Mouse (Mus musculus): ENCODE measurements around the gene Gm20604. TPM values are rescaled to one million over a fixed set of nuclear protein-coding genes. Genes with fewer than 3 reads are reported as not detected.

The Gm20604 gene
- polyA plus RNA-seq, 1 experiment = 5.0 TPM

DNA sequence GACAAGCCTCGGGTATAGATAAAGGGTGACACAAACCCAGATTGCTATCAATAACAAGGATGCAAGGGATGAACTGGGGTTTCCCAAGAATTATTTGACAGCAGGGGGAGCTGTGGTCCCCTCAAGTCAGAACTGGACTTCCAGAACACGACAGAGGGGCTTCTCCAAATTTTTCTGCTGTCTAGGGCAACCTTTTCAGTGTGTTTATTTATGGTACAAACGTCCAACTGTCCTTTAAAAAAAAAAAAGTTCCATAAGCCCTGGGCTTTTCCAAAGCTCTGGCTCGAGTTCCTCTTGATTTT, 55.4 kb downstream of the Gm20604 start:
- peaks cover 31% of the 10 kb centered on the region for H3K4me1 ChIP-seq (ENCODE audit: control insufficient read depth, insufficient read depth, low read length)
- no peak for TF ChIP-seq POLR2A (IDR thresholded peaks at IDR 0.05; ENCODE audit: borderline replicate concordance, low read depth, low read length)
- TF ChIP-seq CTCF (IDR thresholded peaks at IDR 0.05; ENCODE audit: low read depth, low read length) = no peak
- no peak overlapping the region for H3K27ac ChIP-seq (ENCODE audit: insufficient read depth, low read depth, low read length)
- peak overlapping the region; percentile 29; the same call in 1 of the 2 replicates for H3K4me3 ChIP-seq (ENCODE audit: insufficient read depth, low read length)

DNA sequence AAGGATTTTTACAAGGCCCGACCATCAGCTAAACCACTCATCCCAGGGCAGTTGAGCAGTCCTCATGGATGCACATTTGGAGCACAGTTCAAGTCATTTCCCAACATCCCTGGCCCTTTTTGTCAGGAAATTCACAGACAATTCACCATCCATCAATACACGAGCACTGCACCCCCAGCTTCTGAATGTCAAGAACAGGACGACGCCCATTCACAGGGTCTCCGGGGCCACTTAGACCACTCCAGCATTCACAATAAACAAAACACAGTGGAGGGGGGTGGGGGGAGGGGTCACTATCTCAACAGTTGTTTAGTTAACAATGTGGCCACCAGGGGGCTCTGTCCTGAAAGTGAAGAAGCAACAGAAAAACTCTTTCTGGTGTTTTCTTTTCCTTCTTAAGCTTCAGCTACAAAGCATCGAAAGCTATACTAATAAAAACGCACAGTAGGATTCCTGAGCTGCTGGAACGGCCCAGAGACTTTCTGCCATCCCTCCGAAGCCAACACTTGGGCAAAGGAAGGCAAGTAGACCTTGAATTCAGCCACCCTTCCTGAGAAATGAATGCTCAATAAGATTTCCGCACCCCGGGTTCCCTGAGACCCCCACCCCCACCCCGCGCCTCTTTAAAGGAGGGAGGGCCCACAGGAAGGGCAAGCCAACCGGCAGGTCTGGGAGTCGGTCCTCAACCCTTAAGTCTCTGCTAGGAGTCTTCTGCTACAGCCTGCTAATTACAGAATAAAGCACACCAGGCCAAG, 55.9 kb downstream of the Gm20604 start:
- H3K4me3 ChIP-seq (ENCODE audit: insufficient read depth, low read length) = peak overlapping the region; percentile 29
- 0 out of 2 replicates have a peak, but pooled peaks have one; percentile 9 for TF ChIP-seq CTCF (IDR thresholded peaks at IDR 0.05; ENCODE audit: low read depth, low read length)
- TF ChIP-seq POLR2A (IDR thresholded peaks at IDR 0.05; ENCODE audit: borderline replicate concordance, low read depth, low read length) = no peak
- peaks cover 31% of the 10 kb centered on the region for H3K4me1 ChIP-seq (ENCODE audit: control insufficient read depth, insufficient read depth, low read length)
- H3K27ac ChIP-seq (ENCODE audit: insufficient read depth, low read depth, low read length) = no peak overlapping the region

DNA sequence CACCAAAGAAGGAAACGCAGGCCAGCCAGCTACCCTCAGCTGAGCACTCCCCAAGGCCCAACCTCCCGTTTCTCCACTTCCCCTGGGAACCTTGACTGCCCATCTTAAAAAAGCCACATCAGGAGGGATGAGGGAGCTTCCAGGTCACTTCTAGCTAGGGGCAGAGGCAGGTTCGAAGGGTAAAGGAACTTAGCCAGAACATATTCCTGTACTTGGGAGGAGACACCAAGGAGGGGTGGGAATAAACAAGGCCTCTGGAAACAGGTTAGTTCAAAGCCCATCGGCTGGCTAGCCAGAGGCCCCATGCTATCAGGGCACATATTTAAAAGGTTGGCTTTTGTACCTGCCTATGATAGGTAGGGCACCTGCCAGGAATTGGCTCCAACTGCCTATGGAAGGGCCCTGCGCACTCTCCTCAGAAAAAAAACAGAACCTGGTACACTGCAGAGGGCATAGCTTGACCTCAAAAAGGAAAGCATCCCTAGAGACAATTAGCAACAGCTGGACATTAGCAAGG, 56.7 kb downstream of the Gm20604 start:
- no peak overlapping the region for H3K27ac ChIP-seq (ENCODE audit: insufficient read depth, low read depth, low read length)
- TF ChIP-seq POLR2A (IDR thresholded peaks at IDR 0.05; ENCODE audit: borderline replicate concordance, low read depth, low read length) (no peak), CTCF (IDR thresholded peaks at IDR 0.05; ENCODE audit: low read depth, low read length) (no peak)
- peaks cover 32% of the 10 kb centered on the region for H3K4me1 ChIP-seq (ENCODE audit: control insufficient read depth, insufficient read depth, low read length)
- H3K4me3 ChIP-seq (ENCODE audit: insufficient read depth, low read length) = no peak overlapping the region

DNA sequence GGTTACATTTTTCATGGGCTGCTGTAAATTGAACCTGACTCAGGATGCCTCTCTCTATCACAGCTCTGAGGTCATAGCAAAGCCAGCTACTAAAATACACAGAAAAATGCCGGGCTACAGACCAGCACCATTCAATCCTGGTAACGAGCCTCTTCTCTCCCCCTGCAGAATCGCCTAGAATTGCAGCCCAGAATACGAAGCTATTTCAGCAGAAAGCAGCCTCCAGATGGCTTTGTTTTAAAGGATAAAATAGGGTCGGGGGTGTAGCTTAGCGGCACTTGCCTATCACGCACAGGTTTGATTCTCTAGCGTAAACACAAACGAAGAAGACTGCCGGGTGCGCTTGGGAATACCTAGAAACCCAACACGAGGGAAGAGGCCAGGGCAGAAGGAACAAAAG, 58.0 kb downstream of the Gm20604 start:
- peaks cover 35% of the 10 kb centered on the region for H3K4me1 ChIP-seq (ENCODE audit: control insufficient read depth, insufficient read depth, low read length)
- TF ChIP-seq CTCF (IDR thresholded peaks at IDR 0.05; ENCODE audit: low read depth, low read length) (no peak), POLR2A (IDR thresholded peaks at IDR 0.05; ENCODE audit: borderline replicate concordance, low read depth, low read length) (no peak)
- H3K27ac ChIP-seq (ENCODE audit: insufficient read depth, low read depth, low read length) = no peak overlapping the region

DNA sequence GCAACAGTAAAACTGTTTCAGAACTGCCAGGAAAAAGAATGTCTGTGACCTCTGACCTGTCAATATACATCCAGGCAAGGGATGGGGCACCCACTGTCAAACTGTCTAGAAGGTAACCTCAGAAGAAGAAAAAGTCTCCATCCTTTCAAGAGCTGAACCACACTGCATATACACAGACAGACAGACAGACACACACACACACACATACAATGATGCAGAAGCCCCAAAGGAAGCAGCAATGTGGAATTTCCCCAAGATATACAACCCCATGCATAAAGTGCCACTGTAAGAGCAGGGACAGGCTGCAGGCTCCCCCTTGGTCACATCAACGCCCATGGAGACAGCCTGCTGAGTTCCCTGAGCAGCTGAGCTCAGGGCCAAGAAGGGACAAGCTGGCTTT, 59.3 kb downstream of the Gm20604 start:
- Histone ChIP-seq H3K4me3 (ENCODE audit: insufficient read depth, low read length) (no peak overlapping the region), H3K27ac (ENCODE audit: insufficient read depth, low read depth, low read length) (no peak overlapping the region), H3K4me1 (ENCODE audit: control insufficient read depth, insufficient read depth, low read length) (peaks cover 44% of the 10 kb centered on the region)
- TF ChIP-seq POLR2A (IDR thresholded peaks at IDR 0.05; ENCODE audit: borderline replicate concordance, low read depth, low read length) (no peak), CTCF (IDR thresholded peaks at IDR 0.05; ENCODE audit: low read depth, low read length) (no peak)

More for the DNA sequence above, 58.0 kb downstream of the Gm20604 start:
- H3K4me3 ChIP-seq (ENCODE audit: insufficient read depth, low read length) = no peak overlapping the region

DNA sequence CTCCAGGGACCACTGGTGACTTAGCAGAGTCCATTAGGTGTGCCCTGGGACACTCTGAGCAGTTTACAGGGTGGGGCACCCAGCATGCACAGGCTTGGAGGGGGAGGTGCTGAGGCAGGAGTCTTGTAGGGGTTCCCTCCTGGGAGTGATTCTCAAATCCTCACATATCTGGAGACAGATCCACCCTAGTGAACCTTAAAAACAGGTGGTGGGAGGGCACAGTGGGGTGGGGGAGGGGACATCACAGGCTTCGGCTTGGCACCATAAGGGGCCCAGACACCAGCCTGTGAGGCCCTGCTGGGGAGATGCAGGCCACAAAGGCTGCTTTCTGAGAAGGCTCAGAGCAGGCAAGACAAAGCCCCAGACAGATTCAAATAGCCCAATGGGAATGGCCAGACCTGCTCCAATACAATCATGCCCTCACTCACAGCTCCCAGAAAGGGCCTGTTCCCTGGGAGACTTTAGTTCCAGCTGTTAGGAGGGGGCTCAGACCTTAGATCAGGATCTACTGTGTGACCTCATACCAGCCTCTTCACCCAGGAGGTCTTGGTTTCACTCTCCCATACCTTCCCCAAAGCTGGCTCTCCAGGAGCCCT, 60.3 kb downstream of the Gm20604 start:
- Histone ChIP-seq H3K4me1 (ENCODE audit: control insufficient read depth, insufficient read depth, low read length) (peaks cover 41% of the 10 kb centered on the region), H3K27ac (ENCODE audit: insufficient read depth, low read depth, low read length) (no peak overlapping the region), H3K4me3 (ENCODE audit: insufficient read depth, low read length) (no peak overlapping the region)
- TF ChIP-seq CTCF (IDR thresholded peaks at IDR 0.05; ENCODE audit: low read depth, low read length) (no peak), POLR2A (IDR thresholded peaks at IDR 0.05; ENCODE audit: borderline replicate concordance, low read depth, low read length) (no peak)

DNA sequence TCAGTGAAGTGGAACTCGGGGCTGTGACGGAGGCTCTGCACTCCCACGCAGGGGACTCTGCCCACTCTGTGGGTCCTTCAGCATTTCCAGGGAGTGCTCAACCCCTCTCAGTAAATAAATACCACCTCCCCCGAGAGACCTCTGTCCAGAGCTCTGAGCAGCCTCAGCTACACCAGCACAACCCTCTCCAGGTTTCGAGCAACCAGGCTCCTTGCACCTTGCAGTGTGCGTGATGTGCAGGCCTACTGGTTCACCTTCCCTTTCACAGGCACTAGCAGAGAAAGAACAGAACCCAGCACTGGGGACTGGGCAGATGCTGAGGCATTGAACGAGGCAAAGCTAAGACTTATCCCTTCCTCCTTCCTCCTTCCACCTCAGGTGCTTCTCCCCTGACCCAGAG, 61.1 kb downstream of the Gm20604 start:
- Histone ChIP-seq H3K4me3 (ENCODE audit: insufficient read depth, low read length) (no peak overlapping the region), H3K4me1 (ENCODE audit: control insufficient read depth, insufficient read depth, low read length) (peaks cover 36% of the 10 kb centered on the region), H3K27ac (ENCODE audit: insufficient read depth, low read depth, low read length) (no peak overlapping the region)
- TF ChIP-seq POLR2A (IDR thresholded peaks at IDR 0.05; ENCODE audit: borderline replicate concordance, low read depth, low read length) (no peak), CTCF (IDR thresholded peaks at IDR 0.05; ENCODE audit: low read depth, low read length) (no peak)

DNA sequence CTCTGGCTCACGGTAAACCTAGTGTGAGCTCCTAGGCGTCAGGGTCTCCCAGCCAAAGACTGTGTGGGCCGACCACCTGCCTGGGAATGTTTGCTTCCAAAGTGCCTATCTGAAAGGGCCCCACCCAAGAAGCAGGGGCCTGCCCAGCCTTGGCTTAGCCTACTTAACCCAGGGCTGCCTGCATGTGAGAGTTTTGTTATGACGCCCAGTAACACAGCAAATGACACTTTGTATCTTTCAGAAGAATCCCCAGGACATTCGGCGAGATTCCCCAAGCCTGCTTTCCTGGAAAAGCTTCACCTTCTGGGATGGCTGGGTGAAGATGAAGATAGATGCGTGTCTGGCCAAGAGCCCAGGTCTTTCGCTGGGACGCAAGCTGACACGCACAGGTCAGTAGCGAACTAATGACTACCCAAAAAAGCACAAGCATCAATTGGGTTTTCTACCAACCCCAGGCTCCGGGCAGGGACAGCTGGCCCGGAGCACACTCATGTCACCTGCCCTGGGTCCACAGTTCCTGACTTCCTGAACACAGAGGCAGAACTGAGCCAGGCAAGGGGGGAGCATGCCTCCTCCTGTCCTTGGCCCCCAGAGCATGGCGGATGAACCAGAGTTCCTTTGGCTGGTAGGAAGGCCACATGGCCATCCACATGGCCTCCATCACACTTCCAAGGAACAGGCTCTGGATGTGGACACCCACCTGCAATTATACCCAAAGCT, 61.7 kb downstream of the Gm20604 start:
- Histone ChIP-seq H3K27ac (ENCODE audit: insufficient read depth, low read depth, low read length) (no peak overlapping the region), H3K4me1 (ENCODE audit: control insufficient read depth, insufficient read depth, low read length) (peaks cover 32% of the 10 kb centered on the region), H3K4me3 (ENCODE audit: insufficient read depth, low read length) (no peak overlapping the region)
- no peak for TF ChIP-seq CTCF (IDR thresholded peaks at IDR 0.05; ENCODE audit: low read depth, low read length)
- no peak for TF ChIP-seq POLR2A (IDR thresholded peaks at IDR 0.05; ENCODE audit: borderline replicate concordance, low read depth, low read length)

DNA sequence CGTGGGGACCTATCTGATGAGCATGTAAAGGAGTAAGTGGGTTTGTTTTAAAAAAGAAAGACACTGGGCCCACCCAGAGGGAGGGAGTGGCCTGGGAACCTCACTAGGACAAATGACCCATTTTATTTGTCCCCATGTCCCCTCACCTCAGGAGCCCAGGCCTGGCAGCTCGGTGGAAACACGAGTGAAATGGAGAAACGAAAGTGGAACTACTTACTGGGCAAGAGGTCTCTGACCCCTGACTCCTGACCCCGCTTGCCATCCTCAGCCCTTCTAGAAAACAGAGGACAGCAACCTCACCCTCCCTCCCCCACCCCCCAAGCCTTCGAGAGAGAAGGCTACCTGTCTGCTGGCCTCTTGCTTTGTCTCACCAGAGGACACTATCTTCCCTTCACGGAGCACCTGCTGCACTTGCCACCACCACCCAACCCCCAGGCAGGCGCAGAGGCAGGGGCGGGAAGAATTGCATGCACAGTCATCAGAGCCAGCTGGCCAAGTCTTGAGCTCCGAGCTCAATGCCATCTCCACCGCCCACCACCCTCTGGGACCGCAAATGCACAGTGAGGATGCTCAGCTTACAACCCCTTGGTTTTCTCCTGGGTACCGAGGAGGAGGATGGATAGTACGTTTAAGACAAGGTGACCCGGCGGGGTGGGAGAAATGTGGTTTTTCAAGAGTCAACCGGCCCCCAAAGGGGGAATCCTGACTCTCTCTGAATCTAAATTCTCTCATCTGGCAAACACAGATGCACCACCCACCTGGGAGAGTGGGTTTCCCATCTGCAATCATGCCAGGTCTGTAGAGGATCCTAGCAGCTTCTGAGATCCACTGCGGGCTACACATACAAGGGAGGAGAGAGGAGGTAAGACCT, 62.9 kb downstream of the Gm20604 start:
- TF ChIP-seq CTCF (IDR thresholded peaks at IDR 0.05; ENCODE audit: low read depth, low read length) (no peak), POLR2A (IDR thresholded peaks at IDR 0.05; ENCODE audit: borderline replicate concordance, low read depth, low read length) (no peak)
- H3K27ac ChIP-seq (ENCODE audit: insufficient read depth, low read depth, low read length) = 0 out of 2 replicates have a peak overlapping the region, but pooled peaks have one; percentile 7
- peak overlapping the region; percentile 46 for H3K4me3 ChIP-seq (ENCODE audit: insufficient read depth, low read length)
- peaks cover 33% of the 10 kb centered on the region for H3K4me1 ChIP-seq (ENCODE audit: control insufficient read depth, insufficient read depth, low read length)

All from bone marrow macrophage, adult 2 months (primary cell).